Mouse (Mus musculus) hematopoietic stem cell, adult 5-6 weeks (primary cell): Measurements from ENCODE around the gene Gpd1l. TPM values are rescaled to one million over a fixed set of nuclear protein-coding genes. Genes with fewer than 3 reads are reported as not detected.

Experiments
- ATAC-seq, 2 experiments: fragments of 125-278 bp in 1 of 2; replicated peaks in 1 of 2; 2 replicates each; pipeline ENCODE4 v1.8.0; 2016 to 2017; ENCODE audit warnings: inconsistent platforms in 2 of 2, mild to moderate bottlenecking in 2 of 2, moderate number of reproducible peaks in 2 of 2, low read depth in 1 of 2, moderate TSS enrichment in 1 of 2; ENCODE audit not compliant: low FRiP score in 2 of 2, poor library complexity in 2 of 2, severe bottlenecking in 2 of 2, insufficient read depth in 1 of 2, low TSS enrichment in 1 of 2
- total RNA-seq: library from RNA; stranded (forward); fragments of 172-1452, 232-1000 nt; gene quantifications from 2 replicates; pipeline ENCODE4 v1.2.3, GENCODE M21; 2017

Gene Gpd1l
- total RNA-seq, 1 experiment from 2014 or later: 17.0 TPM

- ATAC-seq: no peak
Observed at GRCm38 (mm10) chr9:114885991-114886662, 47.7 kb downstream of the Gpd1l start.

DNA sequence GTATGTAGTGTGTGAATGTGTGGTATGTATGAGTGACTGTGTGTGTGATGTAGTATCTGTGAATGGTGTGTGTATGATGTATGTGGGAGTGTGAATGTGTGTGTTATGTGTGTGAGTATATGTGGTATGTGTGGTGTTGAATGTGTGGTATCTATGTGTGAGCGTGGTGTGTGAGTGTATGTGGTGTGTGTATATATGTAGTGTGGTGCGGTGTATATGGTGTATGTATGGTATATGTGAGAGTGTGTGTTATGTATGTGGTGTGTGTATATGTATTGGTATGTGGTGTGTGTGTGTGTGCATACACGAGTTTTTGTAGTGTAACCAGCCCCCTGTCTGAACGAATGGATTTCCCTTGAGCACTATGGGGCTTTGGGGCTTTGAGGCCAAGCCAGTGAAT, 48.2 kb downstream of the Gpd1l start:
- ATAC-seq: no peak

GRCm38 (mm10) chr9:114881977-114882376, 51.8 kb downstream of the Gpd1l start:
- no peak for ATAC-seq

DNA sequence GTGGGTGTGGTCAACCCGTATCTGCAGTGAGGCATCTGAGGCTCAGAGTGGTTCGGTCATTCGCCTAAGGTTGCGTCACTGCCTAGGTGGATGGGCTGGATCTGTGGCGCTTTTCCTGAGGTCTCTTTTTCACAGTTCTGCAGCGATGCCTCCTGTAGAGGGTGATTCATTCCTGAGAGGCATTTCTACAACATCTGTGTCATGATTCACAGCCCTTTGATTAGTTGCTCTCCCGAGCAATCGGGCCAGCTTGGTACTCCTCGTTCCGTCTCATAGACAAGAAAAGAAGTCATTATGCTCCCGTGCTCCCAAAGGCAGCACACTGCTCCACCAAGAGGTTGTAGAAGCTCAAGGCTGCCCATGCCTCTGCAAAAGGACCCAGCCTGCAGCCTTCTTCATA, 78.5 kb downstream of the Gpd1l start:
- no peak for ATAC-seq

GRCm38 (mm10) chr9:114854686-114855085, 79.1 kb downstream of the Gpd1l start:
- ATAC-seq: no peak

- no peak for ATAC-seq
Observed at GRCm38 (mm10) chr9:114853336-114853735, 80.5 kb downstream of the Gpd1l start.

DNA sequence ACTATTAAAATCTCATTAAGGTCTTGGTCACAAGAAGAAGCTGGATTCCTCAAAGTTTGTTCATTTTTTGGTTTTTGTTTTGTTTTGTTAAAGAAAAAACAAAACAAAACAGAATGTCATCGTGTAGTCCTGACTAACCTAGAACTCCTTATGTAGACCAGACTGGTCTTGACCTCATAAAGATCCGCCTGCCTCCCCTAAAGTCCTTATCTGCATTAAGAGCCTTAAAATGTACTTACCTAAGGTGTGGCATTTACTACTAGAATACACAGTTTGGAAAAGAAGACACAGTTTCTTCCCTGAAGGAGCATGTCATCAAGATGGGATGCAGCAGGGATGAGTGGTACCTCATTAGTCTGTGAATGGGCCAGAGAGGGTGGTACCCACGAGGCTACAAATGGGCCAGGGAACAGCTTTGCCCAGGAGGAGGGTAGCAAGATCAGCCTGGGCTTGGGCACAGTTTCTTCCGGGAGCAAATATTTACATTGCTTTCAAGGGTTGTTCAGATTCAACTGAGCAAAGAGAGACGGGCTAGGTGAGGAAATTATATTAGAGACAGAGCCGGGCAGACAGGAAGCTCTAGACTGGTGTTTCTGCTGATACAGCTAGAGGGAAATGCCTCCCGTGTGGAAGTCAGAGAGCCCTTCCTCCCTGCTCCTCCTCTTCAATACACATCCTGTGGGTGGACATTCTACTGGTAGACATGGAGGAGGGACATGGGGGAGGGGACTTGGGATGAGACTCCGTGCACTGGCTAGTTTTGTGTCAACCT, 82.2 kb downstream of the Gpd1l start:
- ATAC-seq: peak; percentile 39 to 46; a peak in 1 of 4 replicates

Other genes starting within 250 kb of the Gpd1l start
- gene Dync1li1, start 245.2 kb downstream of the Gpd1l start, total RNA-seq: 48.2 and 62.9 TPM in 2 replicates
- gene Cmtm6, start 202.9 kb downstream of the Gpd1l start, total RNA-seq: 66.4 and 85.0 TPM in 2 replicates
- gene Cmtm7, start 152.1 kb downstream of the Gpd1l start, total RNA-seq: 461 and 641 TPM in 2 replicates
- gene Cmtm8, start 89.8 kb downstream of the Gpd1l start, total RNA-seq: 7.2 and 9.0 TPM in 2 replicates
- gene Osbpl10, start 44.6 kb upstream of the Gpd1l start, total RNA-seq: 0.69 TPM in 1 of 2 replicates, not detected in the other
- gene Rps27rt, start 48.8 kb upstream of the Gpd1l start, total RNA-seq: 151 and 344 TPM in 2 replicates